Mouse (Mus musculus) limb, embryonic 13.5 days (tissue): ENCODE data around the gene Gm9945. TPM values are rescaled to one million over a fixed set of nuclear protein-coding genes. Genes with fewer than 3 reads are reported as not detected.

Source experiments
- polyA plus RNA-seq: library from polyadenylated mRNA; unstranded; fragments of >200 nt; fragmentation: Nextera tagmentation; extraction: Ambion mirVana; gene quantifications from 2 replicates; pipeline ENCODE4 v1.2.1, GENCODE M21; 2015

The Gm9945 gene
- polyA plus RNA-seq, 1 experiment from 2014 or later, result not detected

Other genes with a start within 250 kb of the Gm9945 start
- 79.0 and 87.4 TPM in 2 replicates for gene Hspa4, start 179.7 kb upstream of the Gm9945 start, polyA plus RNA-seq
- 22.4 and 22.9 TPM in 2 replicates for gene Zcchc10, start 155.5 kb upstream of the Gm9945 start, polyA plus RNA-seq
- gene Aff4, start 129.3 kb upstream of the Gm9945 start, polyA plus RNA-seq, result 48.3 and 54.6 TPM in 2 replicates
- gene Leap2, start 57.0 kb upstream of the Gm9945 start, polyA plus RNA-seq, result 0.31 and 0.54 TPM in 2 replicates
- 449 and 478 TPM in 2 replicates for gene Uqcrq, start 49.3 kb upstream of the Gm9945 start, polyA plus RNA-seq
- 1.6 TPM in 2 replicates for gene Gdf9, start 49.1 kb upstream of the Gm9945 start, polyA plus RNA-seq
- 0.18 and 0.29 TPM in 2 replicates for gene Gm10447, start 23.1 kb upstream of the Gm9945 start, polyA plus RNA-seq
- gene Shroom1, start 23.0 kb upstream of the Gm9945 start, polyA plus RNA-seq, result 7.9 TPM in 2 replicates
- not detected in 2 replicates for gene Gm9837, start 9.7 kb upstream of the Gm9945 start, polyA plus RNA-seq
- gene Sowaha, start 108 bp downstream of the Gm9945 start, polyA plus RNA-seq, result 0.17 and 0.37 TPM in 2 replicates
- gene Sept8, start 39.1 kb downstream of the Gm9945 start, polyA plus RNA-seq, result 39.2 and 42.5 TPM in 2 replicates
- 105 and 112 TPM in 2 replicates for gene Kif3a, start 87.2 kb downstream of the Gm9945 start, polyA plus RNA-seq
- gene Il4, start 138.5 kb downstream of the Gm9945 start, polyA plus RNA-seq, result 1.9 and 2.2 TPM in 2 replicates
- 0.15 TPM in 2 replicates for gene Il13, start 154.5 kb downstream of the Gm9945 start, polyA plus RNA-seq
- gene Rad50, start 227.2 kb downstream of the Gm9945 start, polyA plus RNA-seq, result 30.4 TPM in 2 replicates
- gene Il5, start 240.6 kb downstream of the Gm9945 start, polyA plus RNA-seq, result not detected in 2 replicates